ENCODE assay signal across 22 mouse cellular contexts in the genomic region with DNA sequence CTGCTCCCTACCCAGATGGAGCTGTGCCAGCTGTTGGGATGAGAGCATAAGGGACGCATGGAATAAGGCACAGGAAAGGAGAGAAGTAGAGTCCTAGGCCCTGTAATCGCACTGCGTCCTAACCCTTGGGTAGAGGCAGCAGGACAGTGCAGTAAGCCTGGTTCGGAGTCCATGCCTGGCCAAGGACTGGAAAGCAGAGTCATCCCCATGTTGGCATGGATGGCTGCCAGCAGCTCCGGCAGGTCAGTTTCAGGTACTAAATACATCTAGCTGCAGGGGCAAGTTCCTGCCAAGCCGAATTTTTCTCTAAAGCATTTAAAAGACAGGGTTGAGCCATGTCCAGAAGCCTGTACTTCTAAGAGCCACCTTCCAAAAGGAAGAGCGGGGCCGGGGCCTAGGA. TPM values are rescaled to one million over a fixed set of nuclear protein-coding genes. Genes with fewer than 3 reads are reported as not detected.
DNase-seq lines count a peak whose midpoint lies in the region; ATAC-seq lines count a peak whose summit lies in the region.
"Had no signal": no experiment of that assay in that cellular context is flagged by ENCODE, and none has a peak within 500 bp of the region (broad histone marks: within the 10 kb centered on the region; RNA-seq: fewer than 3 reads in every experiment).

No protein-coding gene starts in this region.

- DNase-seq in cerebellum, adult 11-12 months: peak; percentile 62
- no peak for DNase-seq in cerebellum, postnatal 4 days (ENCODE audit: low spot score in 2 of 2)
- DNase-seq in kidney, adult 8-10 months: peak; percentile 25 to 46
- DNase-seq in cerebellum, adult 9-11 months: peak; percentile 69
- peak; percentile 53 to 70 for DNase-seq in kidney, postnatal 25 days
- DNase-seq in liver: no peak
- DNase-seq: adrenal gland, postnatal 36 days; forebrain, postnatal 0 days; gastrocnemius, postnatal 25 days; heart, postnatal 14 days; layer of hippocampus, postnatal 36 days; liver, postnatal 0 days; thymus, postnatal 25 days had no signal

- H3K4me3 ChIP-seq in kidney, embryonic 15.5 days (replicated peaks): no peak overlapping the region
- H3K4me3 ChIP-seq: forebrain, embryonic 10.5 days; heart, embryonic 13.5 days; hindbrain, embryonic 12.5 days; midbrain, embryonic 15.5 days had no signal

- no peak for ATAC-seq in kidney, embryonic 15.5 days (replicated peaks; ENCODE audit: low FRiP score)
- ATAC-seq in activated CD4-positive, CD25-positive, alpha-beta regulatory T cell, adult 4 months: no peak
- ATAC-seq: forebrain, postnatal 0 days; liver, postnatal 0 days; lung, postnatal 0 days; midbrain, embryonic 15.5 days had no signal

- H3K27me3 ChIP-seq in kidney, embryonic 15.5 days: peaks cover 8% of the 10 kb centered on the region; the same call in 1 of the 2 replicates
- H3K27me3 ChIP-seq: hindbrain, embryonic 12.5 days; midbrain, embryonic 15.5 days had no signal

- no peaks in the 10 kb centered on the region for H3K9me3 ChIP-seq in kidney, embryonic 15.5 days (replicated peaks)
- H3K9me3 ChIP-seq: forebrain, embryonic 10.5 days; heart, embryonic 13.5 days; hindbrain, embryonic 12.5 days; midbrain, embryonic 15.5 days had no signal

- no peak overlapping the region for H3K9ac ChIP-seq in kidney, embryonic 15.5 days
- H3K9ac ChIP-seq: forebrain, postnatal 0 days; heart, embryonic 13.5 days; hindbrain, embryonic 12.5 days; liver, postnatal 0 days; midbrain, embryonic 15.5 days had no signal

- no peak overlapping the region for H3K27ac ChIP-seq in kidney, embryonic 15.5 days
- H3K27ac ChIP-seq: forebrain, embryonic 10.5 days; heart, embryonic 13.5 days; hindbrain, embryonic 12.5 days; macrophage; midbrain, embryonic 15.5 days had no signal

- H3K4me1 ChIP-seq in kidney, embryonic 15.5 days: peaks cover 9% of the 10 kb centered on the region

- H3K4me2 ChIP-seq in kidney, embryonic 15.5 days: no peak overlapping the region
- H3K4me2 ChIP-seq: heart, embryonic 13.5 days; hindbrain, embryonic 12.5 days; liver, embryonic 11.5 days; midbrain, embryonic 15.5 days had no signal

- WGBS in kidney, embryonic 15.5 days: 88% methylated on average over 8 of the region's 8 CpGs

- H3K36me3 ChIP-seq in kidney, embryonic 15.5 days: peaks cover 45% of the 10 kb centered on the region

RNA-seq across cellular contexts. Expression of gene Fam168b, which starts 34.4 kb away (rescaled TPM):
- polyA plus RNA-seq in kidney, embryonic 15.5 days (2015; fragmentation: Nextera tagmentation; extraction: Ambion mirVana): 71.4 and 78.4 TPM in 2 replicates
- 10 to 100 TPM; 18.6 to 20.8 TPM for polyA plus RNA-seq in activated CD4-positive, CD25-positive, alpha-beta regulatory T cell, adult 4 months (2017; shearing (Covaris generic))

RNA-seq across cellular contexts. Expression of gene Plekhb2, which starts 41.3 kb away (rescaled TPM):
- polyA plus RNA-seq in kidney, embryonic 15.5 days (2015; fragmentation: Nextera tagmentation; extraction: Ambion mirVana): 34.2 and 37.8 TPM in 2 replicates
- polyA plus RNA-seq in activated CD4-positive, CD25-positive, alpha-beta regulatory T cell, adult 4 months (2017; shearing (Covaris generic)): 100 to 1,000 TPM; 120 to 128 TPM

Comparison
In these comparisons a context has a peak if more than half of its experiments do, and no peak if none do; other contexts are left out.
1. DNase-seq: peak in cerebellum, adult 11-12 months (single experiment), kidney, adult 8-10 months (2 of 2), cerebellum, adult 9-11 months (single experiment) and kidney, postnatal 25 days (2 of 2); none in cerebellum, postnatal 4 days (0 of 2) and liver (single experiment).